Mouse (Mus musculus): Measurements from ENCODE around the gene Creb3l1. TPM values are rescaled to one million over a fixed set of nuclear protein-coding genes. Genes with fewer than 3 reads are reported as not detected.
A peak's percentile ranks its signal among the peaks of the same experiment; 100 is the strongest.

Gene Creb3l1
- polyA plus RNA-seq, 2 experiments from 2014 or later: 0.59 to 1.1 TPM

DNA sequence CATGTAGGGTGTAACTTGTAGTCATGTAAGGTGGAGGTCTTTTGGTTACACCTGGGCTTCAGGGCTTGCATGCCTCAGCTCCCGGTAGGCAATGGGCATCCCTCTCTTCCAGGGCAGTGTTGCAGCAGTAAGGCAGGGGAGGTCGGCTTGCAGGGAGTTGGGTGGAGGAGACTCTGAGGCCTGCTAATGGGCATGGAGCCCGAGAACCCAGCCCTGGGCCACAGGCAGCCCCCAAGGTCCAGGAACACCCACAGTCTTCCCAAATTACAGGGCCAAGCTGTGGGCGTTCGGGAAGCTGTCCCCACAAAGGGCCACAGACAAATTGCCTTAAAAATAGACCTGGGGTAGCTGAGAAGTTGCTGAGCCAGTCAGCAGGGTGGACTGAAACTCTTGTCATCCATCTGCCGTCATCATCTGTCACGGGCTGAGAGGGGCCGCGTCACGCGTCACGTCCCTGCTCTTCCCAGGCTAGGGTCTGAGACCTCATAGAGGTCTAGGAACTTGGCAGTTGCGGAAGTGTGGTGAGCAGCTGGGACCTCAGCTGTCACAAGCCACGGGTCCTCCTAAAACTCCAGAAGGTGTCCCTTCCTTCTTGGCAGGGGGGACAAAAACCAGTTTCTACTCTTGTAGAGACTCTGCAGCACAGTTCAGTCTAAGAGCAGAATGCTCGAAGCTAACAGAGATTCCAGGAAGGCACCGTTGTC lies 26.2 kb downstream of the Creb3l1 start:
- no peak for ATAC-seq

DNA sequence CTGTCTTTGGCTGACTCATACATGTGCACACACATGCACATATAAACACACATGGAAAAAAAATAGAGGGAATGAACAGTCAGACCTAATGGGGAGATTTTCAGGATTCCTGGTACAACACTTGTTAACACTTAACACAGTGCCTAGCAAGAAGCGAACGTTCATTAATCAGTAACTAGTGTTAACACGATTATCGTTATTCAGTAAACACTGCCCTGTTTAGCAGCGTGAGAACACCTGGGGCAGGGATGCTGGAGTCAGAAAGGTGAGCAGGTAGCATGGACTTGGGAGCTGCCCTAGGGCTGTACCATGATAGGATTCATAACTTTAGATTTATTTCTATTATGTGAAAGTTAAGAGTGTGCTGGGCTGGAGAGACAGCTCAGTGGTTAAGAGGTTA lies 28.3 kb downstream of the Creb3l1 start:
- no peak for ATAC-seq

DNA sequence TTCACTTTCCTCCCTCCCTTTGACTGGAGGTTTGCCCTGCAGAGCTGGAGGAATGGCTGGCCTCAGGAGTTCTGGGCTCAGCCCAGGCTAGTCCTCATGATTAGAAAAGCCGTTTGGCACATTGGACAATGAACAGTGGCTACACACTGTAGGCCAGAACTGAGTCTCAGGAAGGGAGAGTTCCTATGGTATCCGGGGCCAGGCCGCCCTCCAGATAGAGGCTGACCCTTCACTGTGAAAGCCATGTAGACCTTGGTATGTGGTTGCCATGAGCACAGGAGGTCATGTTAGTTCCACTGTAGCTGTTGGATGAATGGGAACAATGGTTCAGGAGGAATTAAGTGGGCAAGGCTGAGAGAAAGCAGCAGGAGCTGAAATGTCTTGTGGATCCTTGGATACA lies 30.9 kb downstream of the Creb3l1 start:
- no peak for ATAC-seq

DNA sequence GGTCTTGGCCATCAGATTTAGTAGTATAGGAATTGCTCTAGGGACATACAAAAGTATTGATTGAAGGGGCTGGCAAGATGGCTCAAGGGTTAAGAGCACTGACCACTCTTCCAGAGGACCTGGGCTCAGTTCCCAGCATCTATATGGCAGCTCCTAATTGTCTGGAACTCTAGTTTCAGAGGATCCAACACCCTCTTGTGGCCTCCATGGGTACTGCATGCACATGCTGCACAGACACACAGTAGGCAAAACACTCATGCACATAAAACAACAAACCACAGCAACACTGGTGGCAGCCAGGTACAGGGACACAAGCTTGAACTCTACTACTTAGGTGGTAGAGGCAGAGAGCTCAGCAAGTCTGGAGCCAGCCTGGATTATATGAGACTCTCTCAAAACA lies 34.6 kb downstream of the Creb3l1 start:
- ATAC-seq: no peak

DNA sequence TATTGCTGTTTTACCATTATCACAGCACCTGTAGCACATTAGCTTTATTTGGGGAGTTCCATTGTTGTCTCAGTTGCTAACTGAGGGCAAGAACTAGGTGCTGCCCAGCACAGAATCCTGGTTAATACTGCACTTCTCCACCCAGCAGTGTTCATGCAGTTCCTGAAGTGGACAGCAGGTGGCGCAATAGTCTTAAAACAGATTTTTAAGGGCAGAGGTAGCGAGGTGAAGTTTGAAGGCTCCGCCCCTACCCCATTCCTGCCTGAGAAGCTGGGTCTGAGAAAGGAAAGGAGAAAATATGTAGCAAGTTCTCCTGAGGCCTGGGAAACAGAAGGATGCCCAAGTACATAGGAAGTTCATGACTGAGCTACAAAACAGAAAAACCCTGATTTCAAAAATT lies 36.8 kb downstream of the Creb3l1 start:
- peak; percentile 18 for ATAC-seq

DNA sequence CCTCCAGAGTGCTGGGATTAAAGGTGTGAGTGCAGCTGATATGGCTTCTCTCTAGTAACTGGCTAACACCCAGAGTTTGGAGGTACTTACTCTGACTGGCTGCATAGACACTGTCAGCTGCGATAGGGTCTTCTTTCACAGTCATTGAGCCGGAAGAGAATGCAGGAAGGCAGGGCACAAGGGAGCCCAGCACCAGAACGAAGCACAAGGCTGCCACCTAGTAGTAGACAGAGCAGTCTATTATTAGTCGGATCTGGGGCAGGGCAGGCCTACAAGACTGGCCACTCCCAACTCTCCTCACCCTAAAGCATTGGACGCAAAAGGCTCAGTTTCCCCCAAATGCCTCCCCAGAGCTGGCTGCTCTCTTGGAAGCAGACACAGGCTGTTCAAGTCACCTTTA lies 38.2 kb downstream of the Creb3l1 start:
- ATAC-seq: no peak

DNA sequence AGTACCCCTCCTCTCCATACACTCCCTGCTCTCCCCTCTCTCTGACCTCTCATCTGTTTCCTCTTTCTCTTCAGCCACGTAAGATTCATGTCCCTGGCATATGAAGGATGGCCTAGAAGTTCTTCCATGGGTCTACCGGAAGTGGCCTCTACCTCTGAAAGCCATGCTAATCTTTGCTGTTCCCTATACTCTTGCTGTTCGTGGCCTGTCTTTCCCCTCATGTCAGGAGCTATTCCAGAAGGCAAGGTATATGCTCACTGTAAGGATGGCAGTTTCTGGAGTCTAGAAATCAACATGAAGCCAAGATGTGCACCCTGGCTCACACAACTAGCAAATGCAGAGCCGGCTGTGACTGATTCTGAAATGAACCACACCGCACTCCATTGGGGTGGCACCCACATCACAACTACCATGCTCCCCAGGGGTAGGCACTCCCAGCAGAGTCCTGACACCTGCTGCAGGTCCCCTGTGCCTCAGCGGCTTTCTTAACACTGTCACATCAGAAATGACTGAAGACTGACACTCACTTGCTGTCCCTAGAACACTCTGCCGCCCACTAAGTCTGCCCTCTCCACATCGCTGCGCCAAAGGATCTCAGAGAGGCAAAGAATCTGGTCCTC lies 39.3 kb downstream of the Creb3l1 start:
- ATAC-seq: no peak

DNA sequence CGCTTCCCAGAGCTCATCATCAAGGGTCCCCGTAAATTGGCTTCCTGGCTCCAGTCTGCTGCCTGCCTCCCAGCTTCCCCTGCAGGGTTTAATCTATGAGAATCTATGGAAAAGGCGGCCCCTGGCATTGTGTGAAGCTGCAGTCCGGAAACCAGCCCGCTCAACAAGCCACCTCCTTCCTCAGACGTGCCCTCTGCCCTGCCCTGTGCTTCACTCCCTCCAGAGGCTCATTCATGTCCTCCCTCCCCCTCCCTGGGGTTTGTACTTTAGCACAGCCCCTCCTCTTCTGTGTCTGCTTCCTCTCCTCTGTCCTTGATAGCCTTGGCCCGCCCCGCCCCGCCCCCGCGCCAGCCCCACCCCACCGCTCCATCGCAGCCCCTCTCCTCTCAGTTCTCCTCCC lies 39.9 kb downstream of the Creb3l1 start:
- peak; percentile 98 for ATAC-seq

DNA sequence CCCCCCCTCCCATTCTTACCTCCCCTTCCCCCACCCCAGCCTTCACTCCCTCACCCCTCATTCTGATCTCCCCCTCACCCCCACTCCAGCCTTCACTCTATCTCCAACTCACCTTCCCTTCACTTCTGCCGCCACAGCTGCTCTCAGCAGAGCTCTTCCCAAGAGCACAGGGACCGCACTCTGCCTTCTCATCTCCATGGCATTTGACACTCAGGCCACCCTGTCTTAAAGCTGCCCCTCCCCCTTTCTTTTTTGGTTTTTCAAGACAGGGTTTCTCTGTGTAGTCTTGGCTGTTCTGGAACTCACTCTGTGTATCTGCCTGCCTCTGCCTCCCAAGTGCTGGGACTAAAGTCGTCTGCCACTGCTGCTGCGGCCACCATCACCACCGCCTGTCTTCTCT lies 43.5 kb downstream of the Creb3l1 start:
- no peak for ATAC-seq

DNA sequence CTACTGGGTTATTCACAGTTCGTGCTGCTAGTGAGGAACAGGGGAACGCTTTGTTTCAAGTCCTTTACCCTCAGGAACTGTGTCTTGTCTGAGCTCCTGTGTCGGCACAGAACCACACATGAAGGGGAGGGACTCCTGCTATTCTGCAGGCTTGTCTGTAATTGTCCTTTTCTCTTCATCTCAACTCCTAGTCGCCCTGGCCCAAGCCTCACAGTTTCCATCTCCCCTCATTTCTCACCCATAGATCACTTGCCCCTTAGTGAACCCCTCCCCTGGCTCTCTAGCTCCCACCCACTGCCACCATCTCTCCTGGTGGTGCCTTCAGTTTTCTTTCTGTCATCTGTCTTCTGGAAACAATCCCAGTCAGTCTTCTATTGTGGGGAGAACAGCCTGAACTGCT lies 44.1 kb downstream of the Creb3l1 start:
- ATAC-seq: no peak

DNA sequence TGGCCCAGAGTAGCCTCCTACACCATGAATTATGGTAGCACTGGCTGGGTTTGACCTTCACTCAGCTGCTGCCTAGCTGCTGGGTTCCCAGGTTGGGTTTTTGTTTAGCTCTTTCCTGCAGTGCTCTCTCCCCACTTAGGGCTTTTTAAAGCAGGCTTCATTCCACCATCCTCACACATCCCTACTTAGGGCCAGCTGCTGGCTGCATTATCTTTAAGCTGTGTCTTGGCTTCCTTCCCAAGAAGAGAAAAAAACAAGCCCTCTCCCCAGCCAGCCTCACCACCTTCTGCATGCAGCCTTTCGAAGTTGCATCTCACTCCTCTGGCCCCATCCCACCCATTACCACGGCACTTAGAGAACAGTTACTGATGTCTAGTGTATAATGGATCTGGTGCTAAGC lies 45.8 kb downstream of the Creb3l1 start:
- no peak for ATAC-seq

DNA sequence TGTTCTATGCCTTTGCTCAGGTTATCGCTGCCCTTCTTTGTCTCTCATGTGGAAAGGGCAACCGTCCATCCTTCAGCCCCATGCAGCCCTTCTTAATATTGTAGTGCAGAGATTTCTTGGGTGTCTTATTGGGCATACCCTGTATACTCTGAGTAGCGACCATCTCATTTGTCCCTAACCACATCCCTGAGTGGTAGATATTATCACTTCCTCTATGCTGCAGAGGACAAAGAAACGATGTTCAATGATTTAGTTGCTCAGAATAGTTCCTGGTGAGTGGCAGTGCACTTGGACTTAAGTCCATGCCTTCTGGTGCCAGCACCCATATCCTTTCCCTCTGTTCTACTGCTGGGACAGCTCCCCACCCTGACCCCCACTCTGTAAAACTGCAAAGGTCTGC lies 46.3 kb downstream of the Creb3l1 start:
- ATAC-seq: peak; percentile 42

DNA sequence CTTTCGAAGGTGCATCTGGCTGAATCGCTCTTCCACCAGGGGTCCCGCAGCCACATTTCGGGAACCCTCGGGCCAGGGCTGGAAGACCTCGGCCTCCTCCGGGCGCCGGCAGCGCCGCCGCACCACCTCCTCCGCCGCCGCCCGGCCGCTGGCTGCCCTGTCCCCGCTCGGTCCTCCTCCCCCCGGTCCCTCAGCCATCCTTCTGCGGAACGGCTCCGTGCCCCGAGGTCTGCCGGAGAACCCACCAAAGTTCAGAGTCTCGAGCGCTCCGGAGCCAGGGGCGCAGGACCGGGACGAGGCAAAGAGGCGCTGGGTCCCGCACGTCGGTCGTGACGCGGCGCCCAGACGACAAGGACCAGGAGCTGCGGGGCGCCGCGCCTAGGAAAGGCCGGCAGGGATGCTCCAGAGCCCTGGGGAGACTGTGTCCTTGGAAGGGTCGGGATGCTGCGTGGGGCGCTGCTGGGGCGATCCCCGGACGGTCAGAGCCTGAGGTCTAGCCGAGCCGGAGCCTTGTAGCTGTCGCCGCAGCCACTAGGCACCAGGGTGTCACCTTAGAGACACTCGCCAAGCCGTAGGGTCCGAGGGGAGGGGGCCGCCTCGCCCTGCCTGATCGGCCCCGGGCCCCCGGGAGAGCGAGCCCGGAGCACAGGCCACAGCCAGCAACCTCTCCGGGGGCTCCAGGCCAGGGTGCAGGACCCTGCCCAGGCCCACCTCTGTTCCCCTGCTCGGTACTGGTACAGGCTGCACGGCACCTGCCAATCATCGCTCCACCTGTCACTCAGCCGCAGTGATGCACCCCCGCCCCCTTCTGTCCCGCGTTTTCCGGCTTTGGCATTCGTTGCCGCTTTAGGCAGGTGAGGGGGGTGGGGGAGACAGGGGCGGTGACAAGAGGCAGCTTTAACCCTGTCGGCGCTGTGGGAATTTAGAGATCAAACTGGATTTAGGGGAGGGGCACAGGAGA lies 48.4 kb downstream of the Creb3l1 start, which contains the start of gene Dgkz:
TSS of gene Dgkz (minus strand) at position 284 of the 961 bp plus-strand sequence.
- peak; percentile 73 for ATAC-seq

DNA sequence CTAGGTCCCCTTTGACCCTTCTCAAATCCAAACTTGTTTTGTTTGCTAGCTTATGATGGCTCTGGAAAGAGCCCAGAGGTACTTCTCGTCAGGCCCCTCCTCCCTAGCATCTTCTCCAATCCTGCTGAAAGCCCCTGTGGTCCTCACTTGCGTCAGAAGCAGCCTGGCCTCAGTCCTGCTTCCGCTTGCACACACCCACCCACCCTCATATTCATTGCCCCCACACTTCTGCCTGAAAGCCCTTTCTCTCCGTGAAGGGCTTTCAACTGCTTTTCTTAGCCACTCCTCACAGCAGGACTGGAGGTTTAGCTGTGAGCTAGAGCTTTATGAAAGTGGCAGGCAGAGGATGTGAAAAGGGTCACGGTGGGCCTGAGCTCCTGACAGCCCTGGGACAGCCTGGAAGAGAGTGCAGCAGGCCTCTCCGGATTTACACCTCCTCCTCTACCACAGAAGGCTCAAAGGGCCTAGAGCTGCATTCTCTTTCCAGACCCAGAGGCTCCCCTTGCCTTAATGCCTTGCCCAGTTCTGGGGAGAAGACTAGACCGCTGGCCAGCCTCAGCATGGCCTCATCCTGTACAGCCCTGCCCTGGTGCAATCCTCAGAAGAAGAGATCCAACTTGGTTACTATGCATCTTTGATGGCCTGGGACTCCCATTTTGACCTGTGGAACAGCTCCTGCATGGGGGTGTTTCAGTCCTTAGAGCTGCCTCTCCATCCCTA lies 50.7 kb downstream of the Creb3l1 start:
- no peak for ATAC-seq

DNA sequence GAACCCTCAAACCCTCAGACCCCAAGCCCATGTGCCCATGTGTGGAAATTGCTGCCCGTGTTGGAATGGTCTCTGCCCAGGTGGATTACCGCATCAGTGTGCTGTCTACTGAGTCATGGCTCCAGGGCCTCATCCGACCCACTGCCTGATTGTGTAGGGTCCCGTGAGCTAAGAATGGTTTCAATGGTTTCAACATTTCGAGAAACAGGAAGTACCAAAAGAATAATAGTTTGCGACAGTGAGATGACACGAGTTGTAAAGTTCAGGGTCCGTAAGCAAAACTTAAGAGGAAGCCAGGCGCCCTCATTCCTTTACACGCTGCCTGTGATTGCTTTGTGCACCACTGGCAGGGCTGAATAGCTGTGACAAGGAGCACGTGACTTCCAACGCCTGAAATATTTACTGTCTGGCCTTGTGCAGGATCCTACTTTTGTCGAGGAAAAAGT lies 52.2 kb downstream of the Creb3l1 start:
- peak; percentile 42 for ATAC-seq

DNA sequence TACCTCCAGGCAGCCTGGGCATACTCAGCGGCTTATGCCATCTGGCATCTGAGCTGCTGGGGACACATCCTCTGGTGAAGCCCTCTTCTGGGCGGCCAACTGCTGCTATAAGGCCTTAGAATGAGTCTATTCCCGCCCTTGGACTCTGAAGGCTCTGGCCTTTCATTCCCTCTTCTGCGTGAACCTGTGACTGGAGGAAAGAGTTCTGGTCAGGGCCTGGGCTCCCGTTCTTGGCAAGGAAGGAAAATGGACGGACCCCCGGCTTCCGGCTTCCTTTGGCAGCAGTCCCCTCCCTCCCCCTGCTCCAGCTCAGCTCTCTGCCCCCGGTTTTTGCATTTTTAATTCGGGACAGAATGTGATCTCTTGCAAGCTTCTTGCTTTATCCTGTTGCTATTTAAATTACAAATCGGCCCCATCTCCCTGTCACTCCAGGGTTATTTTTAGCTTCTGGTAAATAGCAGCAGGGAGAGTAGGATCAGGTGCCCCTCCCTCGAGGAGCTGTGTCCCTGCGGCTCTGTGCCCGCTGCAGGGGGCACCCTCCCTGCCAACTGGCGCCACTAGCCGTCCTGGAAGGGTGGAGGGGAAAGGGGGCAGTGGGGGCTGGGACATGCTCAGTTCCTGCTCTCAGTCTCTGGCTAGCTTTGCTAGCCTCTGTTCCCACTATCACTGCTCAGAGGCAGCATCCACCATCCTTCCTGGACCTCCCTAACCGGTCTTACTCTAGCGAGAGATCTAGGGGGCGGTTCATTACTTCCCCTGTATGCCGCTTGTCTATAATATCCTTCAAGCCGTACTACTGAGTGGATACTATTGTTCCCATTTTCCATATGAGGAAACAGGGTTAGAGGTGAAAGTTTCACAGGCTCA lies 52.8 kb downstream of the Creb3l1 start:
- no peak for ATAC-seq

DNA sequence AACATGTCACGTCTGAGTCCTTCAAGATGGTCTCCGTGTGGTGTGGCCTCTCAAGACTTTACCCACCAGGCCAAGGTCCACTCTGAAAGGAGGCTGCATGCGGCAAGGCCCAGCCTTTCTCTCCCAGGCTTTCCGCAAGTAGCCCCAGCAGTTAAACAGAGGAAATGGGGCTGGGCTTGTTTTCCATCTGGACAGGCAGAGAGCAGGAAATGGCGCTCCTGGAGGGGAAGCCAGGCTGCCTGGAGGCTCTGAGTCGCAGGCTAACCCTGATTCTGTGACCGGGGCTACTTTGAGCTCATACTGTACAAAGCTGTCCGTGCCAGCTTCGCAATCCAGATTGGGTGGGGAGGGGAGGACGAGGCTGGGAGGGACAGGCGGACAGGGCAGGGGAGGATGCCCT lies 56.3 kb downstream of the Creb3l1 start:
- no peak for ATAC-seq

DNA sequence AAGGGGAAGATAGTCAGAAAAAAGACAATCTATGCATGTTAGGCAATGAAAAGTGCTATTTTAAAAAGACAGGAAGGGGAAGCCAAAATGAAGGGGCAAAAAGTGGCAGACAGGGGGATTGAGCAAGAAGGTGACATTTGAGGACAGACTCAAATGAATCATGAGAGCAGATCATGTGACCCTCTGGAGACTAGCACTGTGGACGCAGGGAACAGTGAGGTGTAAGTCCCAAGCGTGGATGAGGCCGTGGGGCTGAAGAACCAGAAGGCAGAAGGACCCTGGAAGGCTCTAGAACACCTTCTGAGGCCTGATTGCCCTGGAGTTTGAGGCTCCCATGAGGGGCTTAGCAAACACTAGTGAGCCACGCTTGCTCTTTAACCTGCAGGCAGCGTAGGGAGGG lies 57.9 kb downstream of the Creb3l1 start:
- ATAC-seq: no peak

DNA sequence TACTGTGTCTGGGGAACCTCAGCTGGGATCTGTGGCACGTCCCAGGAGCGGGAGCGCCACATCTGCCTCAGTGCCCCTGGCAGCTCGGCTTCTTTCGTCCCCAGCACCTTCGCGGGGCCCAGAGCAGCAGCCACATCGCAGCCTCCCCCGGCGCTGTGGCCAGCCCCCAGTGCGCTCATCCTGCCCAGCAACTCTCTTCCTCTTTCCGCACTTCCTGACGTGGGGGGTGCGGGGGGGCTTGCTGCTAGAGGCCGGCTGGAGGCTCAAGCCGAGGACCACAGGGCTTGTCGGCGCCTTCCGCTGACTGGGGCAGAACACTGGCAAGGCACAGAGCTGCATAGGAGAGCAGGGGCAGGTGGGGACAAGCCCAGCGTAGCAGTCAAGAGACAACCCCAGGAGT lies 58.9 kb downstream of the Creb3l1 start:
- no peak for ATAC-seq

DNA sequence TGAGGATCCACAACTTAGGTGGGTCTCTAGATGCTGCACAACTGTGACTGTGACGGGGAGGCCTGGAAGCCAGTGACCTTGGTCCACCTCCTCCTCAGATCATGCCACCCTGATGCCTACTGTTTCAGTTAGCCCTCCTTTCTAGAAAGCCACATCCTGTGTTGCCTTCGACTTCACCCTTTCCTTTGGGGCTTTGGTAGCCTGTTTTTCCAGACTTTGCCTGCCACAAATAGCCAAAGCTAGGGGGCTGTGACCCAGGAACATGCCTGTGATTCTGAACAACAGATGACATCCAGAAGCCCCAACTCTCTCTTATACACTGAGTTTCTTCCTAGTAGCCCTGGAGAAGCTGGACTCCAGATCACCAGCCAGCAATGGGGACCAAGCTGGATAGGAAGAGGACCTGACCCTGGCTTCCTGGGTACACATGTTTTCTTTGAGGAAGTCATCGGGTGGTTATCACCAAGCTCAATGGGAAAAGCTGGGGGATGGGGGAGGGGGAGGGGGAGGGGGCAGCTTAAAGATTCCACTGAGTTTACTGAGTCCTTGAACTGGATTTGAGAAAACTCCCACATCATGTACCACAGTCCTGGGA lies 59.6 kb downstream of the Creb3l1 start:
- no peak for ATAC-seq

DNA sequence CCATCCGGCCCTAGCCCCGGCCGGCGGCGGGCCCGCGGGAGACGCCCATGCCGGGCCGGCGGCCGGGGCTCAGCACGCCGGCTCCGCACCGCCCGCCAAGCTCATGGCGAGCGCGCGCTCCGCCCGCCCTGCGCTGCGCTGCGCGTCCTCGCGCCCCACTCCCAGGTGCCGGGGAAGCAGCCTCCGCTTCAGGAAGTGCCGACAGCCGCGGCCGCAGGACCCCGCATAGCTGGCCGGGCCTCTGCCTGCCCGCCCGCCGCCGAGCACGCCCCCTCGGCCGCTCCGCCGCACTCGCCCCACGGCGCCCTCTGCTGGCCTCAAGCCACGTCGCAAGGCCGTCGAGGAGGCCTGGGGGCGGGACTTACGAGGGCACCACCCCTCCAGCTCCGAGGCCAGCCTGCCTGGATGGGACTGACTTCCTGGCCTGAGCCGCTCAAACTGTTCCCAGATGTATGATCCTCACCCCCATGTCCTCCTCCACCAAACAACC lies 60.8 kb downstream of the Creb3l1 start:
- peak; percentile 57 for ATAC-seq

Data from activated CD4-positive, CD25-positive, alpha-beta regulatory T cell, adult 4 months (primary cell).